Mouse (Mus musculus): ENCODE data around the gene Myh9. TPM values are rescaled to one million over a fixed set of nuclear protein-coding genes. Genes with fewer than 3 reads are reported as not detected.

The Myh9 gene
- total RNA-seq, 2 experiments from 2014 or later = 96.9 to 111 TPM

- intact Hi-C loops (cut with DNase I; ENCODE audit: low total_unique reads) = no loop called here
- DNase-seq = no peak
Observed at GRCm38 (mm10) chr15:77773099-77773915, 68.7 kb downstream of the Myh9 start.

GRCm38 (mm10) chr15:77770942-77771341 lies 71.0 kb downstream of the Myh9 start:
- intact Hi-C loops (cut with DNase I; ENCODE audit: low total_unique reads) = no loop called here
- DNase-seq = no peak

GRCm38 (mm10) chr15:77770341-77770740 lies 71.6 kb downstream of the Myh9 start:
- no peak for DNase-seq
- intact Hi-C loops (cut with DNase I; ENCODE audit: low total_unique reads) = no loop called here

- intact Hi-C loops (cut with DNase I; ENCODE audit: low total_unique reads) = no loop called here
- DNase-seq = no peak
Observed at GRCm38 (mm10) chr15:77766981-77767380, 75.0 kb downstream of the Myh9 start.

GRCm38 (mm10) chr15:77765484-77766093 lies 76.4 kb downstream of the Myh9 start:
- intact Hi-C loops (cut with DNase I; ENCODE audit: low total_unique reads) = no loop called here

GRCm38 (mm10) chr15:77764391-77765006 lies 77.5 kb downstream of the Myh9 start:
- intact Hi-C loops (cut with DNase I; ENCODE audit: low total_unique reads) = no loop called here
- peak; percentile 80 for DNase-seq

More at GRCm38 (mm10) chr15:77765484-77766093, 76.4 kb downstream of the Myh9 start:
- DNase-seq = no peak

- intact Hi-C loops (cut with DNase I; ENCODE audit: low total_unique reads) = no loop called here
Observed at GRCm38 (mm10) chr15:77763702-77764101, 78.3 kb downstream of the Myh9 start.

GRCm38 (mm10) chr15:77763050-77763449 lies 78.9 kb downstream of the Myh9 start:
- DNase-seq = no peak
- intact Hi-C loops (cut with DNase I; ENCODE audit: low total_unique reads) = no loop called here

More at GRCm38 (mm10) chr15:77763702-77764101, 78.3 kb downstream of the Myh9 start:
- no peak for DNase-seq

GRCm38 (mm10) chr15:77761561-77762380 lies 80.2 kb downstream of the Myh9 start:
- no peak for DNase-seq

GRCm38 (mm10) chr15:77761083-77761482 lies 80.9 kb downstream of the Myh9 start:
- no peak for DNase-seq
- intact Hi-C loops (cut with DNase I; ENCODE audit: low total_unique reads) = no loop called here

More at GRCm38 (mm10) chr15:77761561-77762380, 80.2 kb downstream of the Myh9 start:
- intact Hi-C loops (cut with DNase I; ENCODE audit: low total_unique reads) = no loop called here

- intact Hi-C loops (cut with DNase I; ENCODE audit: low total_unique reads) = no loop called here
- no peak for DNase-seq
Observed at GRCm38 (mm10) chr15:77760037-77760436, 81.9 kb downstream of the Myh9 start.

GRCm38 (mm10) chr15:77757586-77758226 lies 84.3 kb downstream of the Myh9 start:
- intact Hi-C loops (cut with DNase I; ENCODE audit: low total_unique reads) = no loop called here
- DNase-seq = no peak

- intact Hi-C loops (cut with DNase I; ENCODE audit: low total_unique reads) = no loop called here
- no peak for DNase-seq
Observed at GRCm38 (mm10) chr15:77756848-77757247, 85.1 kb downstream of the Myh9 start, which contains the start of gene Apol8. Gene Apol8 (minus strand): TSS chr15:77757003.

- DNase-seq = no peak
- intact Hi-C loops (cut with DNase I; ENCODE audit: low total_unique reads) = no loop called here
Observed at GRCm38 (mm10) chr15:77756081-77756480, 85.9 kb downstream of the Myh9 start.

- intact Hi-C loops (cut with DNase I; ENCODE audit: low total_unique reads) = no loop called here
- DNase-seq = no peak
Observed at GRCm38 (mm10) chr15:77755132-77755531, 86.8 kb downstream of the Myh9 start.

GRCm38 (mm10) chr15:77752443-77752842 lies 89.5 kb downstream of the Myh9 start:
- no peak for DNase-seq
- intact Hi-C loops (cut with DNase I; ENCODE audit: low total_unique reads) = no loop called here

- intact Hi-C loops (cut with DNase I; ENCODE audit: low total_unique reads) = no loop called here
- no peak for DNase-seq
Observed at GRCm38 (mm10) chr15:77750461-77750860, 91.5 kb downstream of the Myh9 start.

GRCm38 (mm10) chr15:77749717-77750116 lies 92.3 kb downstream of the Myh9 start:
- DNase-seq = no peak
- intact Hi-C loops (cut with DNase I; ENCODE audit: low total_unique reads) = no loop called here

GRCm38 (mm10) chr15:77748414-77748813 lies 93.6 kb downstream of the Myh9 start:
- no peak for DNase-seq
- intact Hi-C loops (cut with DNase I; ENCODE audit: low total_unique reads) = no loop called here
